Mouse (Mus musculus) lung, postnatal 0 days (tissue): Measurements from ENCODE around the gene Mapk8ip2.

ENCODE experiments used
- CTCF ChIP-seq: IDR thresholded peaks from 2 replicates; pipeline ENCODE4 v1.5.1; 2016; ENCODE audit warnings: antibody characterized with exemption, mild to moderate bottlenecking
- EP300 ChIP-seq: IDR thresholded peaks from 2 replicates; pipeline ENCODE4 v1.6.1; 2016; ENCODE audit warnings: antibody characterized with exemption, mild to moderate bottlenecking, control low read depth

DNA sequence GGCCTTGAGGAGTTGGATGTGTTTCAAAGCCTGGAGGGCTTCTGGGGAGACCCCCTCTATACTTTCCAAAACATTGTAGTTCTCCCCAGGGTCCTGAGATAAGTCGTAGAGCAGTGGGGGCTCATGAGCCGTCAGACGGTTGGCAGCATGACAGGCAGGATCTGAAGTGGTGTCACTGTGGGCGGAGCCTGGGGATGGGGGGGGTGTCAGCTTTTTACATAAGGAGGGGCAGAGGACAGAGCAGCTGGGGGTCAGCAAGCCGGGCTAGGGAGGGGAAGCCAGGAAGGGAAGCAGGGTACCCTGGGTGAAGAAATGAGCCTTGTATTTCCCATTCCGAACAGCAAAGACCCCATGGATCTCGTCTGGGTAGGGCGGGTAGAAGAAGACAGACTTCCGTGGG lies 19.7 kb downstream of the Mapk8ip2 start:
- TF ChIP-seq CTCF (no peak), EP300 (no peak)
